Mouse (Mus musculus): ENCODE measurements around the gene 9530077C05Rik. TPM values are rescaled to one million over a fixed set of nuclear protein-coding genes. Genes with fewer than 3 reads are reported as not detected.

Gene 9530077C05Rik
- total RNA-seq, 2 experiments from 2014 or later: 0.39 to 0.55 TPM

Other genes starting within 250 kb of the 9530077C05Rik start
- gene Zfp872, start 223.4 kb upstream of the 9530077C05Rik start, total RNA-seq (2021): under 1 TPM; 0.17 to 0.27 TPM
- gene Zfp809, start 185.8 kb upstream of the 9530077C05Rik start, total RNA-seq (2021): 10 to 100 TPM; 40.2 to 40.8 TPM
- gene Zfp599, start 151.6 kb upstream of the 9530077C05Rik start, total RNA-seq (2021): 1 to 10 TPM in 1 of 2 experiments, under 1 TPM in 1; 0.60 to 1.0 TPM
- gene Zfp810, start 103.9 kb upstream of the 9530077C05Rik start, total RNA-seq (2021): 1 to 10 TPM; 7.1 to 8.9 TPM
- 1 to 10 TPM; 6.0 to 9.2 TPM for gene Anln, start 22.3 kb upstream of the 9530077C05Rik start, total RNA-seq (2021)
- not detected for gene Gm17545, start 42.8 kb downstream of the 9530077C05Rik start, total RNA-seq (2021)
- gene Rp9, start 58.2 kb downstream of the 9530077C05Rik start, total RNA-seq (2021): 10 to 100 TPM; 39.4 to 39.5 TPM
- gene Bbs9, start 64.2 kb downstream of the 9530077C05Rik start, total RNA-seq (2021): 10 to 100 TPM; 13.1 to 14.0 TPM

Data from heart, postnatal 14 days (tissue).